ENCODE assay signal across 8 mouse cellular contexts in genomic region chr6:50455829-50456469, GRCm38 (mm10). TPM values are rescaled to one million over a fixed set of nuclear protein-coding genes. Genes with fewer than 3 reads are reported as not detected.
DNase-seq lines count a peak whose midpoint lies in the region; ATAC-seq and TF ChIP-seq lines count a peak whose summit lies in the region.

TSS of gene Osbpl3 (minus strand) at chr6:50456201.

- peaks cover 31% of the 10 kb centered on the region for H3K27me3 ChIP-seq in CH12.LX (replicated peaks)
- H3K27me3 ChIP-seq in forebrain, embryonic 13.5 days = peaks cover 19% of the 10 kb centered on the region
- 0 out of 2 replicates have a peak, but pooled peaks cover 8% of the 10 kb centered on the region for H3K27me3 ChIP-seq in liver, postnatal 0 days (ENCODE audit: insufficient read depth, low read length)
- no peaks in the 10 kb centered on the region for H3K27me3 ChIP-seq in neural tube, embryonic 14.5 days (ENCODE audit: control insufficient read depth, insufficient read depth, low read length)

- H3K4me3 ChIP-seq in CH12.LX (replicated peaks in 1 of 3; ENCODE audit: low read depth in 2 of 3, low read length in 2 of 3, poor library complexity in 1 of 3) = peak within 1 kb of the TSS; percentile 56 to 58 (median 58)
- H3K4me3 ChIP-seq in forebrain, embryonic 13.5 days = peak within 1 kb of the TSS; percentile 60
- peak within 1 kb of the TSS; percentile 52 for H3K4me3 ChIP-seq in liver, postnatal 0 days (ENCODE audit: low read depth, low read length)
- H3K4me3 ChIP-seq in neural tube, embryonic 14.5 days (ENCODE audit: low read depth, low read length) = peak within 1 kb of the TSS; percentile 60

- in situ Hi-C loops in CH12.LX (cut with MboI; ENCODE audit: low pct_ligation_motif_present, low pct_unique_long_range_greater_than_20kb, low sequenced_read_pairs) = no loop called here

- under 1% methylated on average over 45 of the region's 45 CpGs for WGBS in forebrain, embryonic 13.5 days
- WGBS in large intestine, adult 2 months = under 1% methylated on average over 45 of the region's 45 CpGs
- WGBS in liver, postnatal 0 days (ENCODE audit: insufficient replicate concordance) = under 1% methylated on average over 45 of the region's 45 CpGs
- under 1% methylated on average over 45 of the region's 45 CpGs for WGBS in neural tube, embryonic 14.5 days

- peak; percentile 95 for ATAC-seq in cerebellum, adult (ENCODE audit: insufficient number of reproducible peaks, low FRiP score, low TSS enrichment)
- peak; percentile 94 for ATAC-seq in forebrain, embryonic 13.5 days
- peak; percentile 92 for ATAC-seq in liver, postnatal 0 days
- ATAC-seq in neural tube, embryonic 14.5 days (ENCODE audit: low read depth) = peak; percentile 95

- no peak for TF ChIP-seq RAD21 in CH12.LX (IDR thresholded peaks at IDR 0.05; ENCODE audit: low read depth, low read length)

- peaks cover under 1% of the 10 kb centered on the region for H3K9me3 ChIP-seq in CH12.LX (replicated peaks; ENCODE audit: low read length)
- H3K9me3 ChIP-seq in forebrain, embryonic 13.5 days (replicated peaks) = no peaks in the 10 kb centered on the region
- H3K9me3 ChIP-seq in liver, postnatal 0 days (ENCODE audit: low read length) = no peaks in the 10 kb centered on the region
- no peaks in the 10 kb centered on the region for H3K9me3 ChIP-seq in neural tube, embryonic 14.5 days (ENCODE audit: control insufficient read depth, low read length)

- no peak for TF ChIP-seq EP300 in CH12.LX (IDR thresholded peaks at IDR 0.05; ENCODE audit: low read length)
- TF ChIP-seq EP300 in liver, postnatal 0 days (IDR thresholded peaks at IDR 0.05; ENCODE audit: low read depth) = 0 out of 2 replicates have a peak, but pooled peaks have one; percentile 6

- H3K9ac ChIP-seq in CH12.LX (ENCODE audit: insufficient read depth, low read depth) = peak within 1 kb of the TSS; percentile 8; the same call in 1 of the 2 replicates
- peak within 1 kb of the TSS; percentile 78 for H3K9ac ChIP-seq in forebrain, embryonic 13.5 days
- H3K9ac ChIP-seq in liver, postnatal 0 days (replicated peaks) = peak within 1 kb of the TSS; percentile 57
- H3K9ac ChIP-seq in neural tube, embryonic 14.5 days (replicated peaks; ENCODE audit: low read depth, low read length) = peak within 1 kb of the TSS; percentile 73

- peak in 1 of 2 experiments; percentile 40; a peak in 1 of 4 replicates for TF ChIP-seq CTCF in CH12.LX (conservative IDR thresholded peaks at IDR 0.05 in 1 of 2, IDR thresholded peaks at IDR 0.05 in 1 of 2; ENCODE audit: low read depth in 2 of 2, low read length in 2 of 2)
- TF ChIP-seq CTCF in liver, postnatal 0 days (IDR thresholded peaks at IDR 0.05; ENCODE audit: low read depth) = peak; percentile 43; the same call in 1 of the 2 replicates

- H3K4me2 ChIP-seq in CH12.LX (ENCODE audit: insufficient read depth, low read depth, poor library complexity, severe bottlenecking) = peak within 1 kb of the TSS; percentile 32
- peak within 1 kb of the TSS; percentile 94 for H3K4me2 ChIP-seq in forebrain, embryonic 13.5 days
- H3K4me2 ChIP-seq in liver, postnatal 0 days (ENCODE audit: low read depth, low read length) = peak within 1 kb of the TSS; percentile 91
- peak within 1 kb of the TSS; percentile 96 for H3K4me2 ChIP-seq in neural tube, embryonic 14.5 days (ENCODE audit: low read depth, low read length)

- H3K27ac ChIP-seq in CH12.LX (ENCODE audit: insufficient read depth, low read depth) = no peak within 1 kb of the TSS
- peak within 1 kb of the TSS; percentile 74 for H3K27ac ChIP-seq in forebrain, embryonic 13.5 days
- H3K27ac ChIP-seq in liver, postnatal 0 days (ENCODE audit: low read depth) = peak within 1 kb of the TSS; percentile 52
- H3K27ac ChIP-seq in neural tube, embryonic 14.5 days (ENCODE audit: low read depth, low read length) = peak within 1 kb of the TSS; percentile 28; the same call in 1 of the 2 replicates

- peak; percentile 85 for DNase-seq in CH12.LX (ENCODE audit: extremely low read depth)
- DNase-seq in heart, postnatal 10 days = peak; percentile 92 to 94
- peak; percentile 88 for DNase-seq in large intestine, adult 2 months (ENCODE audit: low read depth, low spot score)
- peak; percentile 82 for DNase-seq in liver, postnatal 0 days
- DNase-seq in testis, postnatal 10 days (ENCODE audit: low spot score) = peak; percentile 81

- H3K4me1 ChIP-seq in CH12.LX (ENCODE audit: control insufficient read depth in 1 of 2, insufficient read depth in 2 of 2) = peaks cover 17 to 22% of the 10 kb centered on the region in 2 experiments
- peaks cover 8% of the 10 kb centered on the region for H3K4me1 ChIP-seq in forebrain, embryonic 13.5 days
- peaks cover 23% of the 10 kb centered on the region for H3K4me1 ChIP-seq in liver, postnatal 0 days (ENCODE audit: insufficient read depth)
- H3K4me1 ChIP-seq in neural tube, embryonic 14.5 days (ENCODE audit: control insufficient read depth, insufficient read depth, low read length) = peaks cover 4% of the 10 kb centered on the region; the same call in 1 of the 2 replicates

- intact Hi-C loops in heart, postnatal 10 days (cut with DNase I) = loop anchor here (2.0 to 10.0 kb wide), 3 partner anchors 71 to 141 kb away; no protein-coding TSS in a partner anchor

- dilution Hi-C loops in CH12.LX (cut with MboI; ENCODE audit: extremely low pct_ligation_motif_present, extremely low pct_unique_long_range_greater_than_20kb, low sequenced_read_pairs) = no loop called here

- H3K36me3 ChIP-seq in CH12.LX (replicated peaks in 1 of 2; ENCODE audit: control insufficient read depth in 1 of 2, insufficient read depth in 1 of 2, low read length in 1 of 2) = no peaks in the 10 kb centered on the region
- H3K36me3 ChIP-seq in forebrain, embryonic 13.5 days (ENCODE audit: poor library complexity, severe bottlenecking) = no peaks in the 10 kb centered on the region
- no peaks in the 10 kb centered on the region for H3K36me3 ChIP-seq in liver, postnatal 0 days (replicated peaks; ENCODE audit: insufficient read depth, low read length)
- no peaks in the 10 kb centered on the region for H3K36me3 ChIP-seq in neural tube, embryonic 14.5 days (ENCODE audit: control insufficient read depth, insufficient read depth, low read length)

- TF ChIP-seq POLR2A in CH12.LX (IDR thresholded peaks at IDR 0.05; ENCODE audit: low read depth, low read length) = peak; percentile 56

- no peaks in the 10 kb centered on the region for H3K79me2 ChIP-seq in CH12.LX (replicated peaks; ENCODE audit: control insufficient read depth, extremely low read depth, insufficient read depth, poor library complexity, severe bottlenecking)

TF ChIP-seq in CH12.LX, 34 proteins besides CTCF, POLR2A, EP300 and RAD21:
- TF ChIP-seq ZC3H11A (IDR thresholded peaks at IDR 0.05; ENCODE audit: low read depth, low read length) (no peak), UBTF (IDR thresholded peaks at IDR 0.05; ENCODE audit: low read depth, low read length) (peak; percentile 93; the same call in 1 of the 2 replicates), MXI1 (IDR thresholded peaks at IDR 0.05; ENCODE audit: low read depth, low read length) (no peak), USF2 (conservative IDR thresholded peaks at IDR 0.05; ENCODE audit: low read depth, low read length) (no peak), IRF4 (IDR thresholded peaks at IDR 0.05; ENCODE audit: low read depth, low read length) (peak; percentile 39; the same call in 1 of the 2 replicates), PAX5 (IDR thresholded peaks at IDR 0.05; ENCODE audit: low read length) (no peak), HCFC1 (IDR thresholded peaks at IDR 0.05; ENCODE audit: low read depth, low read length) (0 out of 2 replicates have a peak, but pooled peaks have one; percentile 14), ELF1 (IDR thresholded peaks at IDR 0.05; ENCODE audit: low read depth, low read length) (no peak), JUN (IDR thresholded peaks at IDR 0.05; ENCODE audit: insufficient read depth, low read depth, low read length) (no peak), TCF12 (IDR thresholded peaks at IDR 0.05; ENCODE audit: low read depth, low read length) (0 out of 2 replicates have a peak, but pooled peaks have one; percentile 30), E2F4 (IDR thresholded peaks at IDR 0.05; ENCODE audit: insufficient replicate concordance, low read depth, low read length) (no peak), POLR2AphosphoS2 (IDR thresholded peaks at IDR 0.05; ENCODE audit: low read depth, low read length) (no peak), KAT2A (IDR thresholded peaks at IDR 0.05; ENCODE audit: insufficient replicate concordance, low read length) (no peak), MAZ (IDR thresholded peaks at IDR 0.05; ENCODE audit: low read depth, low read length) (peak; percentile 58; the same call in 1 of the 2 replicates), ZKSCAN1 (IDR thresholded peaks at IDR 0.05; ENCODE audit: borderline replicate concordance, low read depth, low read length) (no peak), MYC (IDR thresholded peaks at IDR 0.05; ENCODE audit: low read depth, low read length) (0 out of 2 replicates have a peak, but pooled peaks have one; percentile 18), MEF2A (IDR thresholded peaks at IDR 0.05; ENCODE audit: borderline replicate concordance, low read depth, low read length) (no peak), MAFK (IDR thresholded peaks at IDR 0.05; ENCODE audit: insufficient replicate concordance, low read length) (no peak), GABPA (IDR thresholded peaks at IDR 0.05; ENCODE audit: insufficient replicate concordance, low read depth, low read length) (no peak)

RNA-seq across cellular contexts. Expression of gene Osbpl3, which starts in this region (rescaled TPM):
- 7.7 and 8.1 TPM in 2 replicates for total RNA-seq in CH12.LX (2012; rRNA removed)
- total RNA-seq in CH12.LX (2014; rRNA removed) = 2.2 and 2.7 TPM in 2 replicates
- polyA plus RNA-seq in CH12.LX (2012; ENCODE audit: insufficient read length, low read depth) = 3.5 and 3.8 TPM in 2 replicates
- polyA plus RNA-seq in forebrain, embryonic 13.5 days (2015; fragmentation: Nextera tagmentation; extraction: Ambion mirVana) = 4.5 and 4.7 TPM in 2 replicates
- 10 to 100 TPM; 31.8 to 33.0 TPM for total RNA-seq in heart, postnatal 10 days (2021)
- 6.0 and 13.0 TPM in 2 replicates for polyA plus RNA-seq in large intestine, adult 2 months (2012; rRNA removed)
- 0.73 and 0.96 TPM in 2 replicates for polyA plus RNA-seq in liver, postnatal 0 days (2015; fragmentation: Nextera tagmentation; extraction: Ambion mirVana)
- 3.2 and 7.0 TPM in 2 replicates for polyA plus RNA-seq in neural tube, embryonic 14.5 days (2014; fragmentation: Nextera tagmentation; extraction: Ambion mirVana)

Comparison
In these comparisons a context has a peak if more than half of its experiments do, and no peak if none do; other contexts are left out.
1. Peak in DNase-seq, ATAC-seq, H3K4me3 ChIP-seq, H3K27ac ChIP-seq, H3K9ac ChIP-seq and H3K4me2 ChIP-seq in liver, postnatal 0 days; RNA of the gene not detected or under 1 TPM.
2. H3K4me2 ChIP-seq: peak in every context shown above with its lines; median percentile 96 in neural tube, embryonic 14.5 days; 94 in forebrain, embryonic 13.5 days; 91 in liver, postnatal 0 days; 32 in CH12.LX.
3. H3K9ac ChIP-seq: peak in every context shown above with its lines; median percentile 78 in forebrain, embryonic 13.5 days; 73 in neural tube, embryonic 14.5 days; 57 in liver, postnatal 0 days; 8 in CH12.LX.